Mouse (Mus musculus) cerebellum, adult 11 months (tissue): ENCODE results near the gene Ripor3.
A peak's percentile ranks its signal among the peaks of the same experiment; 100 is the strongest.

Experiments used
- DNase-seq: peaks from one replicate; pipeline ENCODE4 v3.0.0; 2022

The Ripor3 gene

GRCm38 (mm10) chr2:168028376-168028775, 18.0 kb upstream of the Ripor3 start:
- DNase-seq = no peak

GRCm38 (mm10) chr2:168026467-168026866, 16.0 kb upstream of the Ripor3 start:
- no peak for DNase-seq

GRCm38 (mm10) chr2:168025882-168026281, 15.5 kb upstream of the Ripor3 start:
- DNase-seq = no peak

GRCm38 (mm10) chr2:168025174-168025573, 14.8 kb upstream of the Ripor3 start:
- DNase-seq = no peak

GRCm38 (mm10) chr2:168023763-168024402, 13.5 kb upstream of the Ripor3 start:
- no peak for DNase-seq

GRCm38 (mm10) chr2:168019201-168019715, 8.8 kb upstream of the Ripor3 start:
- DNase-seq = no peak

GRCm38 (mm10) chr2:168016951-168017391, 6.6 kb upstream of the Ripor3 start:
- peak; percentile 43 for DNase-seq

GRCm38 (mm10) chr2:168010893-168011292, 475 bp upstream of the Ripor3 start:
- DNase-seq = no peak

- DNase-seq = no peak
Measured at GRCm38 (mm10) chr2:168008132-168008531, 2.3 kb downstream of the Ripor3 start.

GRCm38 (mm10) chr2:168006489-168006888, 3.9 kb downstream of the Ripor3 start:
- DNase-seq = no peak

- DNase-seq = no peak
Measured at GRCm38 (mm10) chr2:168005616-168006015, 4.8 kb downstream of the Ripor3 start.

- DNase-seq = no peak
Measured at GRCm38 (mm10) chr2:168005005-168005404, 5.4 kb downstream of the Ripor3 start.

GRCm38 (mm10) chr2:168004369-168004768, 6.0 kb downstream of the Ripor3 start:
- DNase-seq = no peak

GRCm38 (mm10) chr2:168003431-168003830, 7.0 kb downstream of the Ripor3 start:
- DNase-seq = no peak

- DNase-seq = no peak
Measured at GRCm38 (mm10) chr2:168002884-168003283, 7.5 kb downstream of the Ripor3 start.

GRCm38 (mm10) chr2:168002188-168002587, 8.2 kb downstream of the Ripor3 start:
- DNase-seq = no peak

- DNase-seq = no peak
Measured at GRCm38 (mm10) chr2:167999145-167999743, 11.2 kb downstream of the Ripor3 start.

- no peak for DNase-seq
Measured at GRCm38 (mm10) chr2:167997562-167997961, 12.9 kb downstream of the Ripor3 start.

- no peak for DNase-seq
Measured at GRCm38 (mm10) chr2:167996672-167997215, 13.7 kb downstream of the Ripor3 start.

GRCm38 (mm10) chr2:167995870-167996635, 14.4 kb downstream of the Ripor3 start:
- no peak for DNase-seq

GRCm38 (mm10) chr2:167993260-167993659, 17.2 kb downstream of the Ripor3 start:
- DNase-seq = no peak

GRCm38 (mm10) chr2:167989310-167989709, 21.1 kb downstream of the Ripor3 start:
- DNase-seq = no peak

GRCm38 (mm10) chr2:167987640-167988039, 22.8 kb downstream of the Ripor3 start:
- no peak for DNase-seq
